7 mouse cellular contexts compared by ENCODE assay signal in the genomic region with DNA sequence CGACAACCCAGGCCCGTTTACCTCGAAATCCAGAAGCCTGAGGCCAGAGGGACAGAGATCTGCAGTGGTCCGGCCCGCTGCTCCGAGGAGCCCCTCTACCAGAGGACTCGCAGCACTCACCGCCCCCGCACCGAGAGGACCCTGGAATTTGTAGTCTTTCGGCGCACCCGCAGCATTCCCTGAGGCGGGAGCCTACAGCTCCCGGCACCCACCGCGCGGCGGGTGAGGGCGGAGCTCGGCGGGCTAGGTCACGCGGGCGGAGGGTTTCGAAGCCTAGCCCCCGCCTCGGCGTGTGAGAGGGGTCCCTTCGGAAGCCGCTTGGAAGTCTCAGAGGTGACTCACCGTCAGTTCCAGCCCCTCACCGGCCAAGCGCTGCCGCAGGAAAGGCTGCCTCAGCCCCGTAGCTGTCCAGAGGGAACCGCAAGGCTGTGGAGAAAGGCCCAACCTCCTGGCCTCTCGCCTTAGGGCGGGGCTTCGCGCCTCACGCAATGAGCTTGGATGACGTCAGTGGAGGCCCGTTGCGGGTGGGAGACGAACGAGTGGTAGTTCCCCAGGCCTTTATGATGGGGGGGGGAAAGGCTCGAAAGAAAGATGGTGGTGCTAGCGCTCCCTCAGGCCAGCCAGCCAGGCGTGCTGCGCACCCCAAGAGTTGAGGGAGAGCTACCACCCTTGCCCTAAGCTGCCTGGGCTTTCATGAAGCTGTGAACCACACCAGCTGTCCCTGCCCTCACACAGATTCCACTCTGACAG. TPM values are rescaled to one million over a fixed set of nuclear protein-coding genes. Genes with fewer than 3 reads are reported as not detected.
A peak's percentile ranks its signal among the peaks of the same experiment; 100 is the strongest.
DNase-seq lines count a peak whose midpoint lies in the region; ATAC-seq and TF ChIP-seq lines count a peak whose summit lies in the region.

A gene (minus strand): TSS at position 483 of the 750 bp plus-strand sequence.

- H3K36me3 ChIP-seq in embryonic facial prominence, embryonic 12.5 days = no peaks in the 10 kb centered on the region
- no peaks in the 10 kb centered on the region for H3K36me3 ChIP-seq in kidney, adult 2 months (ENCODE audit: control insufficient read depth, insufficient read depth, low read length)
- peaks cover 6% of the 10 kb centered on the region; the same call in 1 of the 2 replicates for H3K36me3 ChIP-seq in limb, embryonic 12.5 days
- H3K36me3 ChIP-seq in midbrain, embryonic 15.5 days (replicated peaks) = no peaks in the 10 kb centered on the region; the same call in 1 of the 2 replicates
- peaks cover 2% of the 10 kb centered on the region; the same call in 1 of the 2 replicates for H3K36me3 ChIP-seq in spleen, adult 2 months (ENCODE audit: control insufficient read depth, insufficient read depth, low read length)

- peaks cover 24% of the 10 kb centered on the region for H3K4me1 ChIP-seq in embryonic facial prominence, embryonic 12.5 days
- H3K4me1 ChIP-seq in kidney, adult 2 months (ENCODE audit: control insufficient read depth, insufficient read depth, low read length) = peaks cover 12% of the 10 kb centered on the region; the same call in 1 of the 2 replicates
- peaks cover 17% of the 10 kb centered on the region for H3K4me1 ChIP-seq in limb, embryonic 12.5 days (replicated peaks)
- peaks cover 43% of the 10 kb centered on the region for H3K4me1 ChIP-seq in midbrain, embryonic 15.5 days
- peaks cover 4% of the 10 kb centered on the region; the same call in 1 of the 2 replicates for H3K4me1 ChIP-seq in spleen, adult 2 months (ENCODE audit: control insufficient read depth, insufficient read depth, insufficient read length)

- H3K9me3 ChIP-seq in embryonic facial prominence, embryonic 12.5 days = no peaks in the 10 kb centered on the region
- H3K9me3 ChIP-seq in limb, embryonic 12.5 days = no peaks in the 10 kb centered on the region
- no peaks in the 10 kb centered on the region for H3K9me3 ChIP-seq in midbrain, embryonic 15.5 days

- peak within 1 kb of the TSS; percentile 91 for H3K4me2 ChIP-seq in embryonic facial prominence, embryonic 12.5 days (replicated peaks)
- H3K4me2 ChIP-seq in limb, embryonic 12.5 days = peak within 1 kb of the TSS; percentile 66
- H3K4me2 ChIP-seq in midbrain, embryonic 15.5 days = peak within 1 kb of the TSS; percentile 67

- no peak for TF ChIP-seq CTCF in kidney, adult 2 months (conservative IDR thresholded peaks at IDR 0.05; ENCODE audit: insufficient read depth, insufficient read length, low read depth, low read length)
- TF ChIP-seq CTCF in spleen, adult 2 months (IDR thresholded peaks at IDR 0.05; ENCODE audit: extremely low read depth, insufficient read depth, insufficient read length, insufficient replicate concordance) = 0 out of 2 replicates have a peak, but pooled peaks have one; percentile 0

- peak; percentile 10 for TF ChIP-seq POLR2A in kidney, adult 2 months (IDR thresholded peaks at IDR 0.05; ENCODE audit: low read depth, low read length)
- TF ChIP-seq POLR2A in spleen, adult 2 months (IDR thresholded peaks at IDR 0.05; ENCODE audit: low read depth, low read length) = no peak

- peak within 1 kb of the TSS; percentile 81 for H3K4me3 ChIP-seq in embryonic facial prominence, embryonic 12.5 days
- H3K4me3 ChIP-seq in kidney, adult 2 months (ENCODE audit: insufficient read depth, low read depth, low read length) = peak within 1 kb of the TSS; percentile 69
- peak within 1 kb of the TSS; percentile 75 for H3K4me3 ChIP-seq in limb, embryonic 12.5 days (replicated peaks)
- peak within 1 kb of the TSS; percentile 68 for H3K4me3 ChIP-seq in midbrain, embryonic 15.5 days
- peak within 1 kb of the TSS; percentile 95 for H3K4me3 ChIP-seq in spleen, adult 2 months (ENCODE audit: extremely low read depth, insufficient read depth, insufficient read length)

- under 1% methylated on average over 51 of the region's 51 CpGs for WGBS in embryonic facial prominence, embryonic 12.5 days
- under 1% methylated on average over 51 of the region's 51 CpGs for WGBS in kidney, adult 2 months
- under 1% methylated on average over 51 of the region's 51 CpGs for WGBS in limb, embryonic 12.5 days
- under 1% methylated on average over 51 of the region's 51 CpGs for WGBS in midbrain, embryonic 15.5 days
- WGBS in spleen, adult 2 months = 1% methylated on average over 51 of the region's 51 CpGs

- peak; percentile 93 for DNase-seq in adrenal gland, postnatal 25 days
- peak; percentile 95 to 98 for DNase-seq in heart, adult 18-20 months
- peak; percentile 96 for DNase-seq in kidney, adult 2 months
- DNase-seq in spleen, adult 2 months (ENCODE audit: low read depth in 1 of 2, low spot score in 2 of 2) = peak; percentile 89 to 92

- peak within 1 kb of the TSS; percentile 98 for H3K27ac ChIP-seq in embryonic facial prominence, embryonic 12.5 days
- H3K27ac ChIP-seq in kidney, adult 2 months (ENCODE audit: insufficient read depth, low read depth, low read length) = peak within 1 kb of the TSS; percentile 96
- H3K27ac ChIP-seq in limb, embryonic 12.5 days = peak within 1 kb of the TSS; percentile 99
- peak within 1 kb of the TSS; percentile 98 for H3K27ac ChIP-seq in midbrain, embryonic 15.5 days
- peak within 1 kb of the TSS; percentile 95 for H3K27ac ChIP-seq in spleen, adult 2 months (ENCODE audit: insufficient read depth, low read length)

- no peaks in the 10 kb centered on the region for H3K27me3 ChIP-seq in embryonic facial prominence, embryonic 12.5 days
- no peaks in the 10 kb centered on the region for H3K27me3 ChIP-seq in kidney, adult 2 months (replicated peaks; ENCODE audit: control insufficient read depth, insufficient read depth, low read length)
- H3K27me3 ChIP-seq in limb, embryonic 12.5 days = no peaks in the 10 kb centered on the region
- no peaks in the 10 kb centered on the region for H3K27me3 ChIP-seq in midbrain, embryonic 15.5 days (replicated peaks)
- H3K27me3 ChIP-seq in spleen, adult 2 months (ENCODE audit: control insufficient read depth, insufficient read depth, low read length) = no peaks in the 10 kb centered on the region

- peak; percentile 97 for ATAC-seq in embryonic facial prominence, embryonic 12.5 days (ENCODE audit: insufficient number of reproducible peaks, insufficient read depth, low FRiP score, low TSS enrichment)
- peak; percentile 98 for ATAC-seq in limb, embryonic 12.5 days (ENCODE audit: insufficient number of reproducible peaks, insufficient read depth, low FRiP score, low TSS enrichment, low read depth)
- ATAC-seq in midbrain, embryonic 15.5 days (replicated peaks) = peak; percentile 98

- peak within 1 kb of the TSS; percentile 80 for H3K9ac ChIP-seq in embryonic facial prominence, embryonic 12.5 days
- H3K9ac ChIP-seq in limb, embryonic 12.5 days (replicated peaks) = peak within 1 kb of the TSS; percentile 90
- peak within 1 kb of the TSS; percentile 82 for H3K9ac ChIP-seq in midbrain, embryonic 15.5 days

RNA-seq across cellular contexts. Expression of the gene that starts here (rescaled TPM):
- total RNA-seq in adrenal gland, postnatal 25 days (2021) = 103 and 116 TPM in 2 replicates
- 96.8 and 99.7 TPM in 2 replicates for polyA plus RNA-seq in embryonic facial prominence, embryonic 12.5 days (2016; fragmentation: Nextera tagmentation; extraction: Ambion mirVana)
- 10 to 100 TPM; 60.1 to 68.1 TPM for total RNA-seq in heart, adult 18-20 months (2021)
- 83.2 and 105 TPM in 2 replicates for polyA plus RNA-seq in kidney, adult 2 months (2012; rRNA removed)
- 90.1 and 93.3 TPM in 2 replicates for polyA plus RNA-seq in limb, embryonic 12.5 days (2016; fragmentation: Nextera tagmentation; extraction: Ambion mirVana)
- polyA plus RNA-seq in midbrain, embryonic 15.5 days (2015; fragmentation: Nextera tagmentation; extraction: Ambion mirVana) = 130 and 132 TPM in 2 replicates
- polyA plus RNA-seq in spleen, adult 2 months (2012; rRNA removed) = 40.4 and 55.2 TPM in 2 replicates

Comparison
In these comparisons a context has a peak if more than half of its experiments do, and no peak if none do; other contexts are left out.
1. Peak in every context shown above with its lines: DNase-seq, ATAC-seq, H3K4me3 ChIP-seq and H3K27ac ChIP-seq.